Mouse (Mus musculus) thymus, adult 2 months (tissue): ENCODE measurements around the gene Btbd9.
A peak's percentile ranks its signal among the peaks of the same experiment; 100 is the strongest.

Source experiments
- CTCF ChIP-seq: fragments of 200-500 bp; IDR thresholded peaks from 2 replicates; pipeline ENCODE4 v1.5.1; 2012; ENCODE audit warnings: mild to moderate bottlenecking, control low read depth, low read length, moderate library complexity, borderline replicate concordance; ENCODE audit not compliant: control insufficient read depth, poor library complexity, insufficient read depth; ENCODE audit errors: extremely low read depth
- POLR2A ChIP-seq: fragments of 200-500 bp; IDR thresholded peaks from 2 replicates; pipeline ENCODE4 v1.6.1; 2012; ENCODE audit warnings: mild to moderate bottlenecking, low read length, control low read depth, moderate library complexity; ENCODE audit not compliant: control insufficient read depth, poor library complexity, insufficient read depth; ENCODE audit errors: extremely low read depth

DNA sequence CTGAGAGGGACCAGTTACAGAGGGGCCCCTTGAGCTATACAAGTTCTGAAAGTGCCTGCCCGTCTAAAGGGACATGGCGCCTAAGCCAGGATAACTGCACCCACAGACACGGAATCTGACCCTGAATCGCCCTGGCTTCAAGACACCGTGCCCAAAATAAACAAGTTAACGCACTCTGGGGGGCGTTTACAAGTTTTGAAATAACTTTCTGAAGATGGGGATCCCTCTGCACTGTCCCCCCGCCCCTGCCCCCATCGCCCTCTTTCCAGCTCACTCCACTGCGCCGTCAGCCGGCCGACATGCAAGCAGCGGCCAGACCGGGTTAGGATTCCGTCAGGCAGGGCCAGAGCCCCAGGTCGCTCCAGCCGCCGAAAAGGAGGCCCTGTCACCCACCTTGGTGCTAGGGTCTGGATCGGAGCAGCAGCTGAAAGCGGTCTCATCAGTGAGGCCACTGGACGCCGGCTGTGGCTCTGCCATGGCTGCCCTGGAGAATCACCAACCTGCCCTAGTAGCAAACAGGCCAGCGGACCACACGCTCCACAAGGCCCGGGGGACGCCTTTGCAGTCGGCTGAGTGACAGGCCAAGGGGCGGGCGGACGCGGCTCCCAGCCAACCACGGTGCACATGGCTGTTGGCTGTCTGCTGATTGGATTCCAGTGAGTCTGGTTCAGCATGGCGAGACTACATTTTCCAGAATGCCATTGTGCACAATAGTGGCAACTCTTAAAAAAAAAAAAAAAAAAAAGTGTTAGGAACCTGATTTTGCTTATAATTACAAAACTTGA is 36.0 kb upstream of the Btbd9 start:
- TF ChIP-seq CTCF (no peak), POLR2A (peak; percentile 57)
